Mouse (Mus musculus) heart, embryonic 11.5 days (tissue): ENCODE measurements around the gene Mtfr1l. TPM values are rescaled to one million over a fixed set of nuclear protein-coding genes. Genes with fewer than 3 reads are reported as not detected.

Source experiments
- ATAC-seq: fragments of 200-750 bp; cut with Nextera tagmentation; replicated peaks from 2 replicates; pipeline ENCODE4 v1.8.0; 2017; ENCODE audit warnings: moderate library complexity; ENCODE audit not compliant: insufficient number of reproducible peaks, low FRiP score, low TSS enrichment
- H3K27ac ChIP-seq: fragments of 300-500 bp; sonication (generic); 2 replicates; pipeline ENCODE4 v1.5.1; 2014; ENCODE audit warnings: mild to moderate bottlenecking, low read depth, low read length
- H3K27me3 ChIP-seq: fragments of 300-500 bp; sonication (generic); 2 replicates; pipeline ENCODE4 v1.6.1; 2014; ENCODE audit warnings: mild to moderate bottlenecking, low read length, mixed read lengths; ENCODE audit not compliant: control insufficient read depth, insufficient read depth
- H3K36me3 ChIP-seq: fragments of 300-500 bp; sonication (generic); 2 replicates; pipeline ENCODE4 v1.6.1; 2014; ENCODE audit warnings: mild to moderate bottlenecking, low read length, moderate library complexity, mixed read lengths; ENCODE audit not compliant: control insufficient read depth, insufficient read depth
- H3K4me1 ChIP-seq: fragments of 300-500 bp; sonication (generic); 2 replicates; pipeline ENCODE4 v1.6.1; 2014; ENCODE audit warnings: low read length; ENCODE audit not compliant: control insufficient read depth, insufficient read depth
- H3K4me2 ChIP-seq: fragments of 300-500 bp; sonication (generic); 2 replicates; pipeline ENCODE4 v1.6.1; 2014; ENCODE audit warnings: mild to moderate bottlenecking, moderate library complexity
- H3K4me3 ChIP-seq: fragments of 300-500 bp; sonication (generic); 2 replicates; pipeline ENCODE4 v1.5.1; 2014; ENCODE audit warnings: low read depth, low read length
- H3K9ac ChIP-seq: fragments of 300-500 bp; sonication (generic); 2 replicates; pipeline ENCODE4 v1.6.1; 2014; ENCODE audit warnings: mild to moderate bottlenecking, low read depth, low read length, moderate library complexity
- H3K9me3 ChIP-seq: fragments of 300-500 bp; sonication (generic); replicated peaks from 2 replicates; pipeline ENCODE4 v1.6.1; 2016; ENCODE audit warnings: low read length; ENCODE audit not compliant: control insufficient read depth
- WGBS: fragments of 180-500 bp; shearing (Covaris S2); extraction: QIAGEN DNeasy Blood & Tissue Kit; methylation state at CpG from one replicate; pipeline ENCODE4 v1.1.7; 2014; ENCODE audit not compliant: insufficient replicate concordance; 5-methylcytosine and 5-hydroxymethylcytosine counted together
- microRNA-seq: library from miRNA; unstranded; fragments of <30 nt; microRNA quantifications from one replicate; pipeline ENCODE4, GENCODE M21; 2016; ENCODE audit warnings: borderline number of aligned reads
- polyA plus RNA-seq: library from polyadenylated mRNA; unstranded; fragments of >200 nt; fragmentation: Nextera tagmentation; extraction: Ambion mirVana; gene quantifications from 2 replicates; pipeline ENCODE4 v1.2.1, GENCODE M21; 2014

The Mtfr1l gene
- polyA plus RNA-seq, 1 experiment from 2014 or later, result 167 TPM

- H3K4me1 ChIP-seq, result no peaks in the 10 kb centered on the region
- H3K9ac ChIP-seq, result no peak overlapping the region
- H3K9me3 ChIP-seq, result no peaks in the 10 kb centered on the region
- no peaks in the 10 kb centered on the region for H3K36me3 ChIP-seq
- ATAC-seq, result no peak
- 69% methylated on average over 6 of the region's 6 CpGs for WGBS
- H3K4me3 ChIP-seq, result no peak overlapping the region
- no peak overlapping the region for H3K27ac ChIP-seq
- no peaks in the 10 kb centered on the region for H3K27me3 ChIP-seq
- no peak overlapping the region for H3K4me2 ChIP-seq
Measured at GRCm38 (mm10) chr4:134483078-134483688, 52.0 kb downstream of the Mtfr1l start.

DNA sequence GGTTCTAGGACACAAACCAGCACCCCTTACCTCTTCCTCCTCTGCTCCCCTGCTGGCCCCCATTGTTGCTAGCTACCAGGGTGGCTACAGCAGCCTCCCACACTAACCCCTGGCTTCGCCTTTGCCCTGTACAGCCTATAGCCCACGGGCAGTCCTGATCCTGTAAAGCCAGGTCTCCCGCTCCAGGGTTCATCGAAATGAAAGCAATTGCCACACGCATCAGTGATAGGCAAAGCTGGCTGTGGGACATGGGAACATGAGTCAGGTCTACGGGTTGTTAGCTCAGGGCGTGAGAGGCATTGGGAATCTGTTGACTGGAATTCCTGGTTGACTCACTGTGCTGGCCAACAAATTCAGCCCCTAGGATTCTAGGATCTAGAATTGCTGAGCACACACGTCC, 52.7 kb downstream of the Mtfr1l start:
- H3K27me3 ChIP-seq, result no peaks in the 10 kb centered on the region
- WGBS, result 75% methylated on average over 8 of the region's 8 CpGs

DNA sequence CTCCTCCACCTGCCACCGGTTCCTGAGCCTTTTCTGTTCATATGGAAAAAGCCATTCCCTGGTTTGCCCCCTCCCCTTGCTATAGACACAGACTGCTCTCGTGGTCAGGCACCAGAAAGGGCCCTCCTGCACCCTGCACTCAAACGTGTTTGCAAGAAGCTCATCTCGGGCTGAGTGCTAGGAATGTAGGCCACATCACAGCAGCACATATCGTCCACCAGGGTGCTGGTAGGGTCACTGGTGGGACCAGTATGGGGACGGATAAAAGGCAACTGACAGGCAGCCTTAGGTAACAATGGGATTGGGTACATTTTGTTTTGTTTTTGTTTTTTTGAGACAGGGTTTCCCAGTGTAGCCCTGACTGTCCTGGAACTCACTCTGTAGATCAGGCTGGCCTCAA, 53.9 kb downstream of the Mtfr1l start:
- Histone ChIP-seq H3K4me3 (no peak overlapping the region), H3K9ac (no peak overlapping the region), H3K27me3 (no peaks in the 10 kb centered on the region), H3K4me1 (no peaks in the 10 kb centered on the region), H3K4me2 (no peak overlapping the region), H3K27ac (no peak overlapping the region), H3K9me3 (no peaks in the 10 kb centered on the region), H3K36me3 (0 out of 2 replicates have a peak, but pooled peaks cover 3% of the 10 kb centered on the region)
- no peak for ATAC-seq
- WGBS, result 53% methylated on average over 6 of the region's 6 CpGs

More for the DNA sequence above, 52.7 kb downstream of the Mtfr1l start:
- Histone ChIP-seq H3K27ac (no peak overlapping the region), H3K4me3 (no peak overlapping the region), H3K36me3 (no peaks in the 10 kb centered on the region), H3K4me1 (no peaks in the 10 kb centered on the region), H3K9me3 (no peaks in the 10 kb centered on the region), H3K9ac (no peak overlapping the region), H3K4me2 (no peak overlapping the region)
- ATAC-seq, result no peak

DNA sequence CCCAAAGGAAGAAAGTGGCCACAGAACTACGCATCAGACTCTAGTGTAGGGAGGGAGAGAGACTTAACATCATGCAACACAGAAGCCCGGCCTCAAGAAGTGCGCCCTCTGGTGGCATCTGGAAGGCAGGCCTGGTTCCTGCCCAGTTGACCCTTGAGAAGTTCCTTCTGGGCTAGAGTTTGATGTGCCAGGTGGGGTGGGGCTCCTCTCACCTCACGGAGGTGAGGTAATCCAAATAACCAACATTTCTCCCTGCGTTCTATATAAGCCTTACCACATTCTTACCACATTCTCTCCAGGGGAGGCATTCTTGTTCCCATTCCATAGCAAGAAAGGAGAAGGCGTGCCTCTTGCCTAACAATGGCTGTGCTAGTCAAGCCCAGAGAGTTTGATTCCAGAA, 54.3 kb downstream of the Mtfr1l start:
- H3K4me3 ChIP-seq, result no peak overlapping the region
- no peak overlapping the region for H3K9ac ChIP-seq
- no peaks in the 10 kb centered on the region for H3K4me1 ChIP-seq
- H3K27me3 ChIP-seq, result no peaks in the 10 kb centered on the region
- no peak overlapping the region for H3K4me2 ChIP-seq
- WGBS, result 20% methylated on average over 6 of the region's 6 CpGs
- no peak for ATAC-seq
- H3K9me3 ChIP-seq, result no peaks in the 10 kb centered on the region
- no peak overlapping the region for H3K27ac ChIP-seq
- H3K36me3 ChIP-seq, result 0 out of 2 replicates have a peak, but pooled peaks cover 3% of the 10 kb centered on the region

- H3K9ac ChIP-seq, result no peak overlapping the region
- no peak overlapping the region for H3K4me2 ChIP-seq
- H3K9me3 ChIP-seq, result no peaks in the 10 kb centered on the region
- H3K36me3 ChIP-seq, result peaks cover 9% of the 10 kb centered on the region; the same call in 1 of the 2 replicates
- WGBS, result 80% methylated on average over 4 of the region's 4 CpGs
- no peak overlapping the region for H3K4me3 ChIP-seq
- no peaks in the 10 kb centered on the region for H3K27me3 ChIP-seq
- H3K27ac ChIP-seq, result no peak overlapping the region
- ATAC-seq, result no peak
- H3K4me1 ChIP-seq, result no peaks in the 10 kb centered on the region
Measured at GRCm38 (mm10) chr4:134479839-134480238, 55.3 kb downstream of the Mtfr1l start.

- ATAC-seq, result no peak
- Histone ChIP-seq H3K4me2 (no peak overlapping the region), H3K27me3 (no peaks in the 10 kb centered on the region), H3K36me3 (peaks cover 21% of the 10 kb centered on the region), H3K27ac (no peak overlapping the region), H3K4me1 (no peaks in the 10 kb centered on the region), H3K9ac (no peak overlapping the region), H3K9me3 (no peaks in the 10 kb centered on the region), H3K4me3 (no peak overlapping the region)
- WGBS, result 9% methylated on average over 9 of the region's 9 CpGs
Measured at GRCm38 (mm10) chr4:134478031-134478430, 57.2 kb downstream of the Mtfr1l start.

GRCm38 (mm10) chr4:134476899-134477298, 58.3 kb downstream of the Mtfr1l start:
- H3K27me3 ChIP-seq, result no peaks in the 10 kb centered on the region
- no peak overlapping the region for H3K4me2 ChIP-seq
- 89% methylated on average over 8 of the region's 8 CpGs for WGBS
- H3K27ac ChIP-seq, result no peak overlapping the region
- H3K9me3 ChIP-seq, result no peaks in the 10 kb centered on the region
- ATAC-seq, result no peak
- H3K4me3 ChIP-seq, result no peak overlapping the region
- H3K36me3 ChIP-seq, result peaks cover 21% of the 10 kb centered on the region
- H3K9ac ChIP-seq, result no peak overlapping the region
- H3K4me1 ChIP-seq, result no peaks in the 10 kb centered on the region

Small RNAs within 50 kb of the gene (microRNA-seq; reads per million reads assigned to microRNA genes)
- not detected for gene Mir6403

Other genes with a start within 250 kb of the Mtfr1l start
- gene Pdik1l, start 247.5 kb downstream of the Mtfr1l start, polyA plus RNA-seq, result 13.7 and 16.3 TPM in 2 replicates
- 21.6 and 22.1 TPM in 2 replicates for gene Trim63, start 220.3 kb downstream of the Mtfr1l start, polyA plus RNA-seq
- gene Slc30a2, start 192.2 kb downstream of the Mtfr1l start, polyA plus RNA-seq, result 0.26 TPM in 1 of 2 replicates, not detected in the other
- 2.0 and 2.7 TPM in 2 replicates for gene Extl1, start 151.5 kb downstream of the Mtfr1l start, polyA plus RNA-seq
- 11.7 and 11.8 TPM in 2 replicates for gene Pafah2, start 139.1 kb downstream of the Mtfr1l start, polyA plus RNA-seq
- 962 and 991 TPM in 2 replicates for gene Stmn1, start 67.1 kb downstream of the Mtfr1l start, polyA plus RNA-seq
- 4.2 and 4.8 TPM in 2 replicates for gene Paqr7, start 38.7 kb downstream of the Mtfr1l start, polyA plus RNA-seq
- gene Aunip, start 24.4 kb downstream of the Mtfr1l start, polyA plus RNA-seq, result 5.6 and 6.6 TPM in 2 replicates
- 22.4 and 25.3 TPM in 2 replicates for gene Selenon, start 16.8 kb upstream of the Mtfr1l start, polyA plus RNA-seq
- gene Man1c1, start 168.9 kb upstream of the Mtfr1l start, polyA plus RNA-seq, result 8.6 and 9.3 TPM in 2 replicates
- gene Ldlrap1, start 232.6 kb upstream of the Mtfr1l start, polyA plus RNA-seq, result 11.4 and 13.5 TPM in 2 replicates